Mouse (Mus musculus) forebrain, embryonic 16.5 days (tissue): Measurements from ENCODE around the gene Smyd3. TPM values are rescaled to one million over a fixed set of nuclear protein-coding genes. Genes with fewer than 3 reads are reported as not detected.
A peak's percentile ranks its signal among the peaks of the same experiment; 100 is the strongest.

Experiments
- ATAC-seq: fragments of 200-750 bp; cut with Nextera tagmentation; 2 replicates; pipeline ENCODE4 v1.8.0; 2017; ENCODE audit warnings: mild to moderate bottlenecking, moderate library complexity
- H3K27ac ChIP-seq: fragments of 300-500 bp; sonication (generic); 2 replicates; pipeline ENCODE4 v1.5.1; 2014; ENCODE audit warnings: low read length, control low read depth
- H3K27me3 ChIP-seq: fragments of 300-500 bp; sonication (generic); replicated peaks from 2 replicates; pipeline ENCODE4 v1.6.1; 2014; ENCODE audit warnings: low read length; ENCODE audit not compliant: control insufficient read depth, insufficient read depth
- H3K36me3 ChIP-seq: fragments of 300-500 bp; sonication (generic); 2 replicates; pipeline ENCODE4 v1.6.1; 2014; ENCODE audit not compliant: control insufficient read depth, insufficient read depth
- H3K4me1 ChIP-seq: fragments of 300-500 bp; sonication (generic); replicated peaks from 2 replicates; pipeline ENCODE4 v1.6.1; 2014; ENCODE audit warnings: low read length; ENCODE audit not compliant: control insufficient read depth, insufficient read depth
- H3K4me2 ChIP-seq: fragments of 300-500 bp; sonication (generic); 2 replicates; pipeline ENCODE4 v1.6.1; 2014; ENCODE audit warnings: mild to moderate bottlenecking, low read length, control low read depth
- H3K4me3 ChIP-seq: fragments of 300-500 bp; sonication (generic); replicated peaks from 2 replicates; pipeline ENCODE4 v1.5.1; 2014; ENCODE audit warnings: mild to moderate bottlenecking, low read length, control low read depth
- H3K9ac ChIP-seq: fragments of 300-500 bp; sonication (generic); replicated peaks from 2 replicates; pipeline ENCODE4 v1.6.1; 2014; ENCODE audit warnings: low read depth, low read length, control low read depth
- H3K9me3 ChIP-seq: fragments of 300-500 bp; sonication (generic); 2 replicates; pipeline ENCODE4 v1.6.1; 2016; ENCODE audit warnings: low read length; ENCODE audit not compliant: control insufficient read depth
- WGBS: fragments of 180-500 bp; shearing (Covaris S2); extraction: QIAGEN DNeasy Blood & Tissue Kit; methylation state at CpG from one replicate; pipeline ENCODE4 v1.1.7; 2014; 5-methylcytosine and 5-hydroxymethylcytosine counted together
- polyA plus RNA-seq: library from polyadenylated mRNA; unstranded; fragments of >200 nt; fragmentation: Nextera tagmentation; extraction: Ambion mirVana; gene quantifications from 2 replicates; pipeline ENCODE4 v1.2.1, GENCODE M21; 2015

The Smyd3 gene
- polyA plus RNA-seq, 1 experiment from 2014 or later: 29.4 TPM

- Histone ChIP-seq H3K27me3 (peaks cover 19% of the 10 kb centered on the region), H3K9ac (no peak overlapping the region), H3K27ac (no peak overlapping the region), H3K4me3 (no peak overlapping the region), H3K36me3 (no peaks in the 10 kb centered on the region), H3K9me3 (no peaks in the 10 kb centered on the region), H3K4me1 (peaks cover 23% of the 10 kb centered on the region), H3K4me2 (no peak overlapping the region)
- ATAC-seq: peak; percentile 47; the same call in 1 of the 2 replicates
- 26% methylated on average over 7 of the region's 7 CpGs for WGBS
Observed at GRCm38 (mm10) chr1:179107211-179107610, 410.6 kb downstream of the Smyd3 start.

GRCm38 (mm10) chr1:179106702-179107145, 411.1 kb downstream of the Smyd3 start:
- 2% methylated on average over 6 of the region's 6 CpGs for WGBS
- H3K27me3 ChIP-seq: peaks cover 19% of the 10 kb centered on the region
- no peak overlapping the region for H3K4me3 ChIP-seq
- no peaks in the 10 kb centered on the region for H3K9me3 ChIP-seq
- peak overlapping the region; percentile 33 for H3K9ac ChIP-seq
- H3K27ac ChIP-seq: no peak overlapping the region; the same call in 1 of the 2 replicates
- H3K36me3 ChIP-seq: no peaks in the 10 kb centered on the region
- H3K4me2 ChIP-seq: peak overlapping the region; percentile 42
- ATAC-seq: peak; percentile 77
- H3K4me1 ChIP-seq: peaks cover 23% of the 10 kb centered on the region

- H3K4me3 ChIP-seq: no peak overlapping the region
- H3K9ac ChIP-seq: peak overlapping the region; percentile 33
- 8% methylated on average over 18 of the region's 18 CpGs for WGBS
- peaks cover 19% of the 10 kb centered on the region for H3K27me3 ChIP-seq
- H3K27ac ChIP-seq: no peak overlapping the region
- H3K9me3 ChIP-seq: no peaks in the 10 kb centered on the region
- ATAC-seq: peak; percentile 26
- H3K4me2 ChIP-seq: peak overlapping the region; percentile 42
- H3K4me1 ChIP-seq: peaks cover 23% of the 10 kb centered on the region
- H3K36me3 ChIP-seq: no peaks in the 10 kb centered on the region
Observed at GRCm38 (mm10) chr1:179106103-179106701, 411.6 kb downstream of the Smyd3 start.

- WGBS: 92% methylated on average over 8 of the region's 8 CpGs
Observed at GRCm38 (mm10) chr1:179104447-179104846, 413.4 kb downstream of the Smyd3 start.

GRCm38 (mm10) chr1:179096993-179097392, 420.8 kb downstream of the Smyd3 start:
- Histone ChIP-seq H3K36me3 (no peaks in the 10 kb centered on the region), H3K4me1 (no peaks in the 10 kb centered on the region), H3K9me3 (no peaks in the 10 kb centered on the region), H3K27me3 (no peaks in the 10 kb centered on the region; the same call in 1 of the 2 replicates), H3K4me3 (no peak overlapping the region), H3K4me2 (no peak overlapping the region), H3K9ac (no peak overlapping the region), H3K27ac (no peak overlapping the region)
- ATAC-seq: no peak
- WGBS: 86% methylated on average over 8 of the region's 8 CpGs

More at GRCm38 (mm10) chr1:179104447-179104846, 413.4 kb downstream of the Smyd3 start:
- peaks cover 23% of the 10 kb centered on the region for H3K4me1 ChIP-seq
- no peak overlapping the region for H3K9ac ChIP-seq
- no peak for ATAC-seq
- no peaks in the 10 kb centered on the region for H3K36me3 ChIP-seq
- peaks cover 15% of the 10 kb centered on the region for H3K27me3 ChIP-seq
- no peak overlapping the region for H3K4me3 ChIP-seq
- H3K9me3 ChIP-seq: no peaks in the 10 kb centered on the region
- H3K27ac ChIP-seq: no peak overlapping the region
- H3K4me2 ChIP-seq: no peak overlapping the region

- no peak overlapping the region for H3K27ac ChIP-seq
- ATAC-seq: no peak
- H3K36me3 ChIP-seq: no peaks in the 10 kb centered on the region
- no peak overlapping the region for H3K4me2 ChIP-seq
- WGBS: 72% methylated on average over 5 of the region's 5 CpGs
- no peak overlapping the region for H3K4me3 ChIP-seq
- no peaks in the 10 kb centered on the region; the same call in 1 of the 2 replicates for H3K27me3 ChIP-seq
- H3K9ac ChIP-seq: no peak overlapping the region
- H3K9me3 ChIP-seq: no peaks in the 10 kb centered on the region
- no peaks in the 10 kb centered on the region for H3K4me1 ChIP-seq
Observed at GRCm38 (mm10) chr1:179096323-179096722, 421.5 kb downstream of the Smyd3 start.

GRCm38 (mm10) chr1:179089174-179089573, 428.7 kb downstream of the Smyd3 start:
- Histone ChIP-seq H3K4me3 (no peak overlapping the region), H3K9me3 (0 out of 2 replicates have a peak, but pooled peaks cover 2% of the 10 kb centered on the region), H3K36me3 (no peaks in the 10 kb centered on the region), H3K27me3 (no peaks in the 10 kb centered on the region; the same call in 1 of the 2 replicates), H3K9ac (no peak overlapping the region), H3K4me1 (no peaks in the 10 kb centered on the region; the same call in 1 of the 2 replicates), H3K4me2 (no peak overlapping the region), H3K27ac (no peak overlapping the region)
- no peak for ATAC-seq
- 94% methylated on average over 5 of the region's 5 CpGs for WGBS

- Histone ChIP-seq H3K4me1 (no peaks in the 10 kb centered on the region; the same call in 1 of the 2 replicates), H3K9ac (no peak overlapping the region), H3K4me2 (no peak overlapping the region), H3K4me3 (no peak overlapping the region), H3K36me3 (no peaks in the 10 kb centered on the region), H3K27ac (no peak overlapping the region), H3K27me3 (no peaks in the 10 kb centered on the region; the same call in 1 of the 2 replicates), H3K9me3 (0 out of 2 replicates have a peak, but pooled peaks cover 2% of the 10 kb centered on the region)
- WGBS: 61% methylated on average over 6 of the region's 6 CpGs
- ATAC-seq: no peak
Observed at GRCm38 (mm10) chr1:179087033-179087998, 430.5 kb downstream of the Smyd3 start.

GRCm38 (mm10) chr1:179086208-179086607, 431.6 kb downstream of the Smyd3 start:
- Histone ChIP-seq H3K9ac (no peak overlapping the region), H3K36me3 (no peaks in the 10 kb centered on the region), H3K4me2 (no peak overlapping the region), H3K4me3 (no peak overlapping the region), H3K9me3 (0 out of 2 replicates have a peak, but pooled peaks cover 2% of the 10 kb centered on the region), H3K27ac (no peak overlapping the region), H3K4me1 (no peaks in the 10 kb centered on the region; the same call in 1 of the 2 replicates), H3K27me3 (no peaks in the 10 kb centered on the region)
- WGBS: 93% methylated on average over 7 of the region's 7 CpGs
- no peak for ATAC-seq
